Comparison of ENCODE assay signal across 20 mouse cellular contexts in the genomic region with DNA sequence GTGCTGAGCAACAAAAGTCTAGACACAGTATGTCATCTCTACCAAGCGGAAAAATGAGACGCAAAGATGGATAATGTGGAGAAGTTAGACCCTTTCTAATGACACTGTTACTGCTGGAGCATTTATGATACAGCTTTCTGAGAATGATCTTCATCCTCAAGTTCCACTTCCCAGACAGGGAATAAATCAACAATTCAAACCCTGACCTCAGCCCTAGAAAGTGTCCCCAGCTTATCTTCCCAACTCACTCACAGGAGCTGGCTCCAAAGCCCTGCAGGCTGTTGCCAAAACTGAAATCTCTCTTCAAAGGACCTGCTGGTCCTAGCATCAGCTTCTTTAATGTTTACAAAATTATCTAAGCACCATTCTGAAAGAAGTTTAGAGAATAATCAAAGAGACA.
"Had no signal": no experiment of that assay in that cellular context is flagged by ENCODE, and none has a peak within 500 bp of the region (broad histone marks: within the 10 kb centered on the region; RNA-seq: fewer than 3 reads in every experiment).

No protein-coding gene starts in this region.

- H3K36me3 ChIP-seq: liver, embryonic 12.5 days; midbrain, embryonic 10.5 days; midbrain, embryonic 12.5 days; neural tube, embryonic 13.5 days; neural tube, embryonic 15.5 days had no signal

- H3K27ac ChIP-seq: liver, embryonic 12.5 days; liver, embryonic 14.5 days; midbrain, embryonic 10.5 days; midbrain, embryonic 12.5 days; neural tube, embryonic 13.5 days; neural tube, embryonic 15.5 days had no signal

- H3K4me2 ChIP-seq: liver, embryonic 12.5 days; midbrain, embryonic 12.5 days; neural tube, embryonic 13.5 days; neural tube, embryonic 15.5 days had no signal

- H3K9ac ChIP-seq: liver, embryonic 12.5 days; liver, embryonic 14.5 days; midbrain, embryonic 12.5 days; neural tube, embryonic 13.5 days; neural tube, embryonic 15.5 days had no signal

- H3K4me1 ChIP-seq: liver, embryonic 12.5 days; midbrain, embryonic 10.5 days; midbrain, embryonic 12.5 days; neural tube, embryonic 13.5 days; neural tube, embryonic 15.5 days had no signal

- H3K9me3 ChIP-seq: liver, embryonic 12.5 days; midbrain, embryonic 10.5 days; midbrain, embryonic 12.5 days; neural tube, embryonic 13.5 days; neural tube, embryonic 15.5 days had no signal

- H3K27me3 ChIP-seq: liver, embryonic 12.5 days; midbrain, embryonic 12.5 days; neural tube, embryonic 13.5 days; neural tube, embryonic 15.5 days had no signal

- H3K4me3 ChIP-seq: liver, embryonic 12.5 days; midbrain, embryonic 10.5 days; midbrain, embryonic 12.5 days; myocyte; neural tube, embryonic 13.5 days; neural tube, embryonic 15.5 days had no signal

- ATAC-seq: liver, embryonic 12.5 days; midbrain, embryonic 16.5 days had no signal

- DNase-seq: lung, adult 18-20 months; lung, postnatal 10 days; lung, postnatal 36 days; midbrain, embryonic 14.5 days; retina, postnatal 1 day; right cerebral cortex, adult 18-20 months; right cerebral cortex, postnatal 25 days; right cerebral cortex, postnatal 4 days; spleen, adult 18-20 months; thymus, adult 18-20 months; thymus, postnatal 14 days; thymus, postnatal 36 days had no signal
